Mouse (Mus musculus) erythroblast, embryonic 14.5 days (primary cell): ENCODE results near the gene Actc1.

Experiments
- GATA1 ChIP-seq: IDR thresholded peaks from 2 replicates; pipeline ENCODE4 v1.6.1; 2012; ENCODE audit warnings: low read length, inconsistent platforms, mixed read lengths
- TAL1 ChIP-seq: IDR thresholded peaks from 3 replicates; pipeline ENCODE4 v1.6.1; 2012; ENCODE audit warnings: low read length, inconsistent platforms, mixed read lengths

DNA sequence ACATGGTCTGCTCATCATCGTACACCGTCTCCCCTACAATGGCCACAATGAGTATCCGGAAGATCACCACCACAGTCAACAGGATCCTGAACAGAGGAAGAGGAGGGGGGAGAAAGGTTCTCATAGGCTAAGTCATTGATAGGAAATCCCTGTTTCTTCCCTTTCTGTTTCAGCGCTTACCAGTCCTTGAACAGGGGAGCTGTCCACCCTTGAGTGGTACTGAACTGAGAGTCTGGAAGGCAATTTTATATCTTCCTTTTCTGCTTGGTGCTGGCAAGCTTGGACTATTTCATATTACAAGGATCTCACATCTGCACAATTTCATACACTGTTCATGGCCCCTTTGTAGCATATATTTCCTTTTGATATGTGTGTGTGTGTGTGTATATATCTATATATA lies 41.5 kb downstream of the Actc1 start:
- TF ChIP-seq GATA1, result no peak
- no peak for TF ChIP-seq TAL1
